Mouse (Mus musculus) lung, embryonic 15.5 days (tissue): ENCODE measurements around the gene Meox1. TPM values are rescaled to one million over a fixed set of nuclear protein-coding genes. Genes with fewer than 3 reads are reported as not detected.
A peak's percentile ranks its signal among the peaks of the same experiment; 100 is the strongest.

Experiments used
- ATAC-seq: fragments of 200-750 bp; cut with Nextera tagmentation; 2 replicates; pipeline ENCODE4 v1.8.0; 2017; ENCODE audit warnings: moderate number of reproducible peaks, borderline replicate concordance; ENCODE audit not compliant: low FRiP score, low TSS enrichment; ENCODE audit errors: extremely low read depth
- H3K27ac ChIP-seq: fragments of 300-500 bp; sonication (generic); 2 replicates; pipeline ENCODE4 v1.5.1; 2015; ENCODE audit warnings: moderate library complexity, mild to moderate bottlenecking, inconsistent platforms
- H3K27me3 ChIP-seq: fragments of 300-500 bp; sonication (generic); 2 replicates; pipeline ENCODE4 v1.6.1; 2015; ENCODE audit warnings: inconsistent platforms
- H3K36me3 ChIP-seq: fragments of 300-500 bp; sonication (generic); 2 replicates; pipeline ENCODE4 v1.6.1; 2015; ENCODE audit warnings: inconsistent platforms
- H3K4me1 ChIP-seq: fragments of 300-500 bp; sonication (generic); 2 replicates; pipeline ENCODE4 v1.6.1; 2015; ENCODE audit warnings: inconsistent platforms
- H3K4me2 ChIP-seq: fragments of 300-500 bp; sonication (generic); 2 replicates; pipeline ENCODE4 v1.6.1; 2015; ENCODE audit warnings: inconsistent platforms, mild to moderate bottlenecking, moderate library complexity
- H3K4me3 ChIP-seq: fragments of 300-500 bp; sonication (generic); 2 replicates; pipeline ENCODE4 v1.5.1; 2015; ENCODE audit warnings: mild to moderate bottlenecking, inconsistent platforms
- H3K9ac ChIP-seq: fragments of 300-500 bp; sonication (generic); 2 replicates; pipeline ENCODE4 v1.6.1; 2015; ENCODE audit warnings: inconsistent platforms
- H3K9me3 ChIP-seq: fragments of 300-500 bp; sonication (generic); 2 replicates; pipeline ENCODE4 v1.6.1; 2016; ENCODE audit warnings: inconsistent platforms
- WGBS: fragments of 180-500 bp; shearing (Covaris S2); methylation state at CpG from one replicate; pipeline ENCODE4 v1.1.7; 2015; 5-methylcytosine and 5-hydroxymethylcytosine counted together
- polyA plus RNA-seq: library from polyadenylated mRNA; unstranded; fragments of >200 nt; fragmentation: Nextera tagmentation; extraction: Ambion mirVana; gene quantifications from 2 replicates; pipeline ENCODE4 v1.2.1, GENCODE M21; 2015

Gene Meox1
- polyA plus RNA-seq, 1 experiment from 2014 or later: 10.3 TPM

GRCm38 (mm10) chr11:101881185-101881584, 13.0 kb downstream of the Meox1 start:
- Histone ChIP-seq H3K27me3 (no peaks in the 10 kb centered on the region), H3K27ac (peak overlapping the region; percentile 85), H3K36me3 (no peaks in the 10 kb centered on the region), H3K4me3 (no peak overlapping the region), H3K9ac (0 out of 2 replicates have a peak overlapping the region, but pooled peaks have one; percentile 28), H3K4me2 (peak overlapping the region; percentile 54), H3K4me1 (peaks cover 77% of the 10 kb centered on the region), H3K9me3 (no peaks in the 10 kb centered on the region)
- no peak for ATAC-seq
- 27% methylated on average over 7 of the region's 7 CpGs for WGBS

- no peak overlapping the region for H3K9ac ChIP-seq
- no peaks in the 10 kb centered on the region for H3K9me3 ChIP-seq
- no peak overlapping the region for H3K4me3 ChIP-seq
- H3K36me3 ChIP-seq: no peaks in the 10 kb centered on the region
- H3K4me2 ChIP-seq: no peak overlapping the region
- peaks cover 68% of the 10 kb centered on the region for H3K4me1 ChIP-seq
- 50% methylated on average over 4 of the region's 4 CpGs for WGBS
- peak overlapping the region; percentile 74 for H3K27ac ChIP-seq
- no peaks in the 10 kb centered on the region for H3K27me3 ChIP-seq
- ATAC-seq: no peak
Observed at GRCm38 (mm10) chr11:101879672-101880071, 14.5 kb downstream of the Meox1 start.

GRCm38 (mm10) chr11:101878696-101879095, 15.5 kb downstream of the Meox1 start:
- ATAC-seq: peak; percentile 28; the same call in 1 of the 2 replicates
- 42% methylated on average over 6 of the region's 6 CpGs for WGBS
- Histone ChIP-seq H3K4me3 (no peak overlapping the region), H3K27me3 (no peaks in the 10 kb centered on the region), H3K4me2 (peak overlapping the region; percentile 31), H3K36me3 (no peaks in the 10 kb centered on the region), H3K9me3 (no peaks in the 10 kb centered on the region), H3K27ac (peak overlapping the region; percentile 74), H3K9ac (no peak overlapping the region), H3K4me1 (peaks cover 71% of the 10 kb centered on the region)

DNA sequence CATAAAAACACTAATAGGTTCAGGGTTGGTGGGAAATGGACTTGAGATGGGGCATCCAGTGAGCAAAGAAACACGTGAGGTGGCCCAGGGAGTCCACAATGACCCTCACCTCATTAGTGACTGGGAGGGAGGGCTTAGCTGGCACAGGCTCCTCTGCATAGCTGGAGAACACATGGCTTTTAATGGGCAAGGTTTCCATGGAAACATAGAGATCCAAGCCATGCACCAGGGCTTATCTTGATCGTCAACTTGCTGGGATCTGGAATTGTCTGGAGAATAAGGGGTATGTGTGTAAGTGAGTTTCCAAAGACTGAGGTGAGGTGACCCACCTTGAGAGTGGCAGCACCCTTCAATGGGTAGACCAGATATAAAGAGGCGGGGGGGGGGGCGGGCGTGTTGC, 19.2 kb downstream of the Meox1 start:
- Histone ChIP-seq H3K4me2 (no peak overlapping the region), H3K4me3 (no peak overlapping the region), H3K9me3 (no peaks in the 10 kb centered on the region), H3K27me3 (no peaks in the 10 kb centered on the region), H3K9ac (no peak overlapping the region), H3K36me3 (no peaks in the 10 kb centered on the region), H3K27ac (no peak overlapping the region), H3K4me1 (peaks cover 58% of the 10 kb centered on the region)
- WGBS: 62% methylated on average over 5 of the region's 5 CpGs
- no peak for ATAC-seq

- WGBS: 40% methylated on average over 8 of the region's 8 CpGs
Observed at GRCm38 (mm10) chr11:101873909-101874308, 20.3 kb downstream of the Meox1 start.

GRCm38 (mm10) chr11:101871435-101871834, 22.7 kb downstream of the Meox1 start:
- Histone ChIP-seq H3K9ac (no peak overlapping the region), H3K4me1 (peaks cover 52% of the 10 kb centered on the region), H3K4me2 (no peak overlapping the region), H3K27ac (no peak overlapping the region), H3K4me3 (no peak overlapping the region), H3K27me3 (no peaks in the 10 kb centered on the region), H3K36me3 (no peaks in the 10 kb centered on the region), H3K9me3 (no peaks in the 10 kb centered on the region)
- no peak for ATAC-seq
- WGBS: 62% methylated on average over 6 of the region's 6 CpGs

More at GRCm38 (mm10) chr11:101873909-101874308, 20.3 kb downstream of the Meox1 start:
- H3K4me3 ChIP-seq: no peak overlapping the region
- H3K4me2 ChIP-seq: no peak overlapping the region
- H3K36me3 ChIP-seq: no peaks in the 10 kb centered on the region
- H3K9me3 ChIP-seq: no peaks in the 10 kb centered on the region
- 0 out of 2 replicates have a peak, but pooled peaks have one; percentile 57 for ATAC-seq
- no peaks in the 10 kb centered on the region for H3K27me3 ChIP-seq
- peaks cover 51% of the 10 kb centered on the region for H3K4me1 ChIP-seq
- H3K27ac ChIP-seq: peak overlapping the region; percentile 16; the same call in 1 of the 2 replicates
- H3K9ac ChIP-seq: no peak overlapping the region

DNA sequence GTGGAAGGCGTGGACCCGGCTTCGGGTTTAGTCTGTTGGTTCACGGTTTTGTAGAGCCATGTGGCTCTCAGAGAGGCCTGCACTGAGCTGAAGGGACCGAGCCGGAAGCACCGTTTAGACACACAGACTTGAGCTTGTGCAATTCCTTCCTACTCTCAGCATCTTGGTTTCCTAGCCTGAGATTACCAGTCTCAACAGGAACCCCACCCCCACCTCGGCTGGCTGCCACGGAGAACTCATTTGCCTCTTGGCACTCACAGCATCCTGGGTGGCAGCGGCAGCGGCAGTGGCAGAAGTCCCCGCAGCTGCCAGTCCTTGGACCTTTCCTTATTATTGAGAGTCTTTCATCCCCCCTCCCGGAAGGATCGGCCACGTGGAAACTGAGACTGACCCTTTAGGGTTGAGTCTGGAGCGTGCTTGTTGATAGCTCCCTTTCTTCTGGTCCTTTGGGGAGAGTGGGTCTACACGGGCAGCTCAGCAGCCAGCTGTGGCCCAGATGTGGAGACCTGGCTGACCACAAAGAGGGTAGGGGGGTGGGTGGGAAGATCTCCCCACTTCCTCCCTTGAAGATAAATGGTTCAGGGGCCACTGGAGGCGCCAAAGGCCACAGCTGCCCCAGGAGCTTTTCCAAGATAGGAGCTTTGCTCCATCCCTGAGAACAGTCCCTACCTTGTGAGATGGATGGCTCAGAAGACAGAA, 24.0 kb downstream of the Meox1 start:
- peak; percentile 26; the same call in 1 of the 2 replicates for ATAC-seq
- Histone ChIP-seq H3K36me3 (no peaks in the 10 kb centered on the region), H3K9me3 (no peaks in the 10 kb centered on the region), H3K27ac (peak overlapping the region; percentile 64), H3K9ac (no peak overlapping the region), H3K4me1 (peaks cover 52% of the 10 kb centered on the region), H3K4me3 (no peak overlapping the region), H3K27me3 (no peaks in the 10 kb centered on the region), H3K4me2 (peak overlapping the region; percentile 29; the same call in 1 of the 2 replicates)
- WGBS: 39% methylated on average over 18 of the region's 18 CpGs

DNA sequence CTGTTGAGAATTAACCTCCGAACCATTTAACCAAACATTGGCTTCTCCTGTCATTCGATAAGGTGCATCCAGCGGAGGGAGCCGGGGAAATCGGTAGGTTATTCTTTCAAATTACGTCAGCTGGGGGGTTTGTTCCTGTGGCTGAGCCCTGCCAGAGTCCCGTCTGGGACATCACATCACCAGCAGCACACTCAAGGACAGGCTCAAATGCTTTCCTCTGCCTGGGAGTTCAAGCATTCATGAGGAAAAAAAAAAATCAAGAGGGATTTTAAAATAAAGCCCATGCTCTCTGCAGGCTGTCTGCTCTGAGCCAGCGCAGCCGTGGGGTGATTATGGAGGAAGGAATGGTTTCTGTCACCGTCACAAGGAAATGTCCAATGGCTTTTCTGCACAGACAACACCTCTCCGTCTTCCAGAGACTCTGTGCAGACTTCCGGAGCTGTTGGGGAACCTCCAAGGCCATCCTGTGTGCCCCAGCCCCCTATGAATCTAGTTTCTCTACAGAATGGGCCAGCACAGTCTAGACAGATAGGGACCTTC, 26.6 kb downstream of the Meox1 start:
- Histone ChIP-seq H3K27me3 (no peaks in the 10 kb centered on the region), H3K9ac (no peak overlapping the region), H3K4me1 (peaks cover 28% of the 10 kb centered on the region), H3K4me3 (no peak overlapping the region), H3K36me3 (no peaks in the 10 kb centered on the region), H3K9me3 (no peaks in the 10 kb centered on the region), H3K27ac (peak overlapping the region; percentile 73), H3K4me2 (no peak overlapping the region)
- WGBS: 31% methylated on average over 12 of the region's 12 CpGs
- ATAC-seq: peak; percentile 70

GRCm38 (mm10) chr11:101858742-101859141, 35.4 kb downstream of the Meox1 start:
- Histone ChIP-seq H3K27me3 (no peaks in the 10 kb centered on the region), H3K9me3 (no peaks in the 10 kb centered on the region), H3K9ac (no peak overlapping the region), H3K36me3 (no peaks in the 10 kb centered on the region), H3K4me1 (peaks cover 15% of the 10 kb centered on the region), H3K4me3 (no peak overlapping the region), H3K27ac (0 out of 2 replicates have a peak overlapping the region, but pooled peaks have one; percentile 23), H3K4me2 (no peak overlapping the region)
- peak; percentile 41; the same call in 1 of the 2 replicates for ATAC-seq
- 10% methylated on average over 5 of the region's 5 CpGs for WGBS

GRCm38 (mm10) chr11:101855950-101856712, 38.0 kb downstream of the Meox1 start:
- no peaks in the 10 kb centered on the region for H3K9me3 ChIP-seq
- 35% methylated on average over 9 of the region's 9 CpGs for WGBS
- H3K4me1 ChIP-seq: peaks cover 17% of the 10 kb centered on the region
- ATAC-seq: peak; percentile 60; the same call in 1 of the 2 replicates
- H3K27me3 ChIP-seq: no peaks in the 10 kb centered on the region
- H3K4me2 ChIP-seq: no peak overlapping the region
- peak overlapping the region; percentile 71 for H3K27ac ChIP-seq
- H3K4me3 ChIP-seq: no peak overlapping the region
- no peaks in the 10 kb centered on the region for H3K36me3 ChIP-seq
- H3K9ac ChIP-seq: no peak overlapping the region

- no peak overlapping the region for H3K4me3 ChIP-seq
- 56% methylated on average over 7 of the region's 7 CpGs for WGBS
Observed at GRCm38 (mm10) chr11:101851042-101851441, 43.1 kb downstream of the Meox1 start.

More at GRCm38 (mm10) chr11:101851042-101851441, 43.1 kb downstream of the Meox1 start:
- Histone ChIP-seq H3K27ac (no peak overlapping the region), H3K36me3 (no peaks in the 10 kb centered on the region), H3K4me1 (peaks cover 10% of the 10 kb centered on the region), H3K9ac (no peak overlapping the region), H3K9me3 (no peaks in the 10 kb centered on the region), H3K27me3 (no peaks in the 10 kb centered on the region), H3K4me2 (no peak overlapping the region)
- no peak for ATAC-seq
